Mouse (Mus musculus) brain, adult 10 weeks (tissue): Measurements from ENCODE around the gene Cytl1. TPM values are rescaled to one million over a fixed set of nuclear protein-coding genes. Genes with fewer than 3 reads are reported as not detected.

Experiments used
- polyA plus RNA-seq: library from polyadenylated mRNA; stranded (reverse); fragments of 350-450 nt; fragmentation: Illumina TruSeq; extraction: RNeasy Lipid Tissue Mini Kit (QIAGEN cat#74804); gene quantifications from one replicate; pipeline ENCODE4 v1.2.3, GENCODE M21; 2015; ENCODE audit warnings: low read depth, low replicate concordance

The Cytl1 gene
- polyA plus RNA-seq, result 2.0 TPM

GRCm38 (mm10) chr5:37735224-37735623 lies at the start of gene Cytl1:
Gene Cytl1, plus strand, starts transcription at chr5:37735519.

DNA sequence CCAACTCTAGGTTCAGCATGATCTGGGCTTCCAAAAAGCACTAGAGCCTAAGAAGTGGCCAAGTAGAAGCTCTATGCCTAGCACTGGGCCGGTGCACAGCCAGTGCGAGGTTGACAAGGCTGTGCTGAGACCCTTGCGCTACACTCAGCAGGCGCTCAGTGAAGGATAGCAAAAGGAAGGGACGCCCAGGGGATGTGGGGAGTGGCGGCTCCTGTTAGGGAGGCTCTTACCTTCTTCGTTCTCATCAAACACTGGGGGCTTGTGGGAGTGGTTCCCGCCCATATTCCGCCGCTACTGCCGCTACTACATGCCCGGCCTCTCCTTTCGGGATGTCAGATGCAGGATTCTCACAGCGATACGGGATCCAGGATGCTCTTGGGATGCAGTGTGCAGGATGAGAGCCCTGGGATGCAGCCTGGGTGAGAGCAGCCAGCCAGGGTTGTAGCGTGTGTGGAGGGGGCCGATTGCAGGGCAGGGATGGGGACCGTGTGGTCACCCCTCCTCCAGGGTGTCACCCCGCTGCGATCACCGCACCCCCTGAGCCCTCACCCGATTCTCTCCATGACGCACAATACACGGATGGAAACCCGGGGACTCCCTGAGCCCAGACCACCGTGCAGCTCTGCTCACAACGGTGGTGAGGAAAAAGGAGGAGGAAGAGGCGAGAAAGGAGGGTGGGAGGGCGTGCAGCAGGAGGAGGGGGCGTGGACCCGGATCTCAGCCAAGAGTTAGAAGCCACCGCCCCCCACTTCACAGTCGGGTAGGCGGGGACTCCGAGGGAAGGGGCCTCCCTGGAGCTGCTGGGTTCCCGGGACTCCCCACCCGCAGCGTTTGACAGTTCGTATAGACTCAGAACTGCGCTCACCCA lies 18.6 kb upstream of the Cytl1 start, which contains the start of gene Stk32b:
Gene Stk32b (minus strand): TSS at position 667 of the 868 bp plus-strand sequence.

Other genes starting within 250 kb of the Cytl1 start
- 1.8 TPM for gene Stk32b, start 18.3 kb upstream of the Cytl1 start, polyA plus RNA-seq
- 5.2 TPM for gene Msx1, start 89.1 kb downstream of the Cytl1 start, polyA plus RNA-seq